Mouse (Mus musculus) CH12.LX (cell line): ENCODE data around the gene Grid1. TPM values are rescaled to one million over a fixed set of nuclear protein-coding genes. Genes with fewer than 3 reads are reported as not detected.

Source experiments
- DNase-seq: peaks from one replicate; pipeline ENCODE4 v3.0.0-alpha.2; 2013; ENCODE audit errors: extremely low read depth
- H3K27ac ChIP-seq: 2 replicates; pipeline ENCODE4 v1.5.1; 2012; ENCODE audit warnings: low read depth, mild to moderate bottlenecking, control low read depth, moderate library complexity; ENCODE audit not compliant: insufficient read depth
- H3K27me3 ChIP-seq: replicated peaks from 2 replicates; pipeline ENCODE3; 2012; ENCODE audit warnings: inconsistent platforms
- H3K36me3 ChIP-seq, 2 experiments: replicated peaks in 1 of 2; 2 replicates each; pipeline versions ENCODE3 to v1.6.1; 2012; ENCODE audit warnings: inconsistent platforms in 1 of 2, low read length in 1 of 2, mild to moderate bottlenecking in 1 of 2, mixed read lengths in 1 of 2, moderate library complexity in 1 of 2; ENCODE audit not compliant: control insufficient read depth in 1 of 2, insufficient read depth in 1 of 2
- H3K4me1 ChIP-seq, 2 experiments: 2 replicates each; pipeline ENCODE4 v1.6.1; 2012; ENCODE audit warnings: inconsistent platforms in 1 of 2, moderate library complexity in 1 of 2; ENCODE audit not compliant: insufficient read depth in 2 of 2, control insufficient read depth in 1 of 2
- H3K4me2 ChIP-seq: 2 replicates; pipeline ENCODE4 v1.6.1; 2012; ENCODE audit warnings: low read depth, mild to moderate bottlenecking, control low read depth; ENCODE audit not compliant: poor library complexity, insufficient read depth, severe bottlenecking
- H3K4me3 ChIP-seq, 3 experiments: fragments of 150-350 bp in 1 of 3; sonication (generic) in 1 of 3; replicated peaks in 1 of 3; 2 replicates each; pipeline versions ENCODE3 to v1.5.1; 2011 to 2012; ENCODE audit warnings: low read depth in 2 of 3, low read length in 2 of 3, mild to moderate bottlenecking in 2 of 3, moderate library complexity in 2 of 3, control low read depth in 1 of 3, improper control_type of control experiment in 1 of 3, inconsistent platforms in 1 of 3, mixed read lengths in 1 of 3; ENCODE audit not compliant: poor library complexity in 1 of 3
- H3K79me2 ChIP-seq: replicated peaks from 2 replicates; pipeline ENCODE4 v1.6.1; 2012; ENCODE audit warnings: mild to moderate bottlenecking, moderate library complexity; ENCODE audit not compliant: control insufficient read depth, poor library complexity, insufficient read depth, severe bottlenecking; ENCODE audit errors: extremely low read depth
- H3K9ac ChIP-seq: 2 replicates; pipeline ENCODE4 v1.6.1; 2012; ENCODE audit warnings: low read depth, mild to moderate bottlenecking, control low read depth, moderate library complexity; ENCODE audit not compliant: insufficient read depth
- H3K9me3 ChIP-seq: replicated peaks from 2 replicates; pipeline ENCODE3; 2012; ENCODE audit warnings: low read length, inconsistent platforms, mixed read lengths
- BHLHE40 ChIP-seq: IDR thresholded peaks from 2 replicates; pipeline ENCODE4 v1.6.1; 2011; ENCODE audit warnings: mild to moderate bottlenecking, low read depth, low read length, improper control_type of control experiment
- CTCF ChIP-seq, 2 experiments: IDR thresholded peaks in 1 of 2; conservative IDR thresholded peaks in 1 of 2; 2 replicates each; pipeline ENCODE4 v1.5.1; 2011 to 2012; ENCODE audit warnings: low read depth in 2 of 2, low read length in 2 of 2, improper control_type of control experiment in 1 of 2, inconsistent platforms in 1 of 2, mild to moderate bottlenecking in 1 of 2, moderate library complexity in 1 of 2
- ETS1 ChIP-seq: conservative IDR thresholded peaks from 2 replicates; pipeline ENCODE4 v1.6.1; 2012; ENCODE audit warnings: low read depth, mild to moderate bottlenecking, inconsistent platforms, low read length, improper control_type of control experiment, moderate library complexity
- HCFC1 ChIP-seq: IDR thresholded peaks from 2 replicates; pipeline ENCODE4 v1.6.1; 2012; ENCODE audit warnings: low read depth, mild to moderate bottlenecking, inconsistent platforms, low read length, improper control_type of control experiment
- IRF4 ChIP-seq: IDR thresholded peaks from 2 replicates; pipeline ENCODE4 v1.6.1; 2014; ENCODE audit warnings: low read depth, mild to moderate bottlenecking, inconsistent platforms, low read length, improper control_type of control experiment
- JUN ChIP-seq: IDR thresholded peaks from 2 replicates; pipeline ENCODE4 v1.6.1; 2011; ENCODE audit warnings: low read depth, mild to moderate bottlenecking, low read length, improper control_type of control experiment, moderate library complexity; ENCODE audit not compliant: insufficient read depth
- JUND ChIP-seq: conservative IDR thresholded peaks from 2 replicates; pipeline ENCODE4 v1.6.1; 2011; ENCODE audit warnings: low read depth, low read length, improper control_type of control experiment
- MAFK ChIP-seq: IDR thresholded peaks from 2 replicates; pipeline ENCODE4 v1.6.1; 2011; ENCODE audit warnings: low read length, improper control_type of control experiment; ENCODE audit not compliant: insufficient replicate concordance
- MAX ChIP-seq: IDR thresholded peaks from 2 replicates; pipeline ENCODE4 v1.6.1; 2011; ENCODE audit warnings: low read length, improper control_type of control experiment
- MXI1 ChIP-seq: IDR thresholded peaks from 2 replicates; pipeline ENCODE4 v1.6.1; 2011; ENCODE audit warnings: mild to moderate bottlenecking, low read depth, low read length, improper control_type of control experiment
- MYC ChIP-seq: IDR thresholded peaks from 2 replicates; pipeline ENCODE4 v1.6.1; 2011; ENCODE audit warnings: low read depth, mild to moderate bottlenecking, improper control_type of control experiment, low read length
- NELFE ChIP-seq: IDR thresholded peaks from 2 replicates; pipeline ENCODE4 v1.6.1; 2011; ENCODE audit warnings: low read depth, low read length, improper control_type of control experiment
- NRF1 ChIP-seq: IDR thresholded peaks from 2 replicates; pipeline ENCODE4 v1.6.1; 2014; ENCODE audit warnings: low read depth, mild to moderate bottlenecking, inconsistent platforms, low read length, improper control_type of control experiment, moderate library complexity
- POLR2AphosphoS2 ChIP-seq: IDR thresholded peaks from 2 replicates; pipeline ENCODE4 v1.6.1; 2011; ENCODE audit warnings: low read depth, low read length, improper control_type of control experiment
- RAD21 ChIP-seq: IDR thresholded peaks from 2 replicates; pipeline ENCODE4 v1.6.1; 2011; ENCODE audit warnings: low read depth, mild to moderate bottlenecking, low read length, improper control_type of control experiment, moderate library complexity
- RCOR1 ChIP-seq: conservative IDR thresholded peaks from 2 replicates; pipeline ENCODE4 v1.6.1; 2012; ENCODE audit warnings: low read depth, mild to moderate bottlenecking, inconsistent platforms, low read length, improper control_type of control experiment
- USF1 ChIP-seq: IDR thresholded peaks from 2 replicates; pipeline ENCODE4 v1.6.1; 2014; ENCODE audit warnings: low read depth, mild to moderate bottlenecking, inconsistent platforms, low read length, improper control_type of control experiment
- ZKSCAN1 ChIP-seq: IDR thresholded peaks from 2 replicates; pipeline ENCODE4 v1.6.1; 2012; ENCODE audit warnings: low read depth, inconsistent platforms, low read length, improper control_type of control experiment, borderline replicate concordance
- ZMIZ1 ChIP-seq: IDR thresholded peaks from 2 replicates; pipeline ENCODE4 v1.6.1; 2012; ENCODE audit warnings: low read depth, mild to moderate bottlenecking, inconsistent platforms, low read length, improper control_type of control experiment
- dilution Hi-C: fragments of 300-500 bp; cut with MboI; formaldehyde crosslinking; loops from 2 replicates; pipeline ENCODE4 v1.14.3; 2020; ENCODE audit warnings: low sequenced_read_pairs; ENCODE audit not compliant: extremely low pct_unique_long_range_greater_than_20kb, extremely low pct_ligation_motif_present
- in situ Hi-C: fragments of 300-500 bp; cut with MboI; formaldehyde crosslinking; loops from 3 replicates; pipeline ENCODE4 v1.14.3; 2019; ENCODE audit warnings: low sequenced_read_pairs, low pct_ligation_motif_present, low pct_unique_long_range_greater_than_20kb, mixed read lengths
- polyA plus RNA-seq: library from polyadenylated mRNA; unstranded; fragments of >175 nt; gene quantifications from 2 replicates; pipeline ENCODE4 v1.2.1, GENCODE M21; 2012; ENCODE audit warnings: low read depth; ENCODE audit not compliant: insufficient read length
- total RNA-seq, 2 experiments: library from RNA; depleted of rRNA; stranded (reverse); fragments of 300-350 nt in 1 of 2; fragments of >200 nt in 1 of 2; gene quantifications; 2 replicates each; pipeline ENCODE4 v1.2.3; 2012 to 2014

Gene Grid1
- total and polyA plus RNA-seq, 3 experiments: not detected

- Histone ChIP-seq H3K36me3 (no peaks in the 10 kb centered on the region), H3K27ac (no peak overlapping the region), H3K4me3 (no peak overlapping the region), H3K79me2 (no peaks in the 10 kb centered on the region), H3K4me1 (no peaks in the 10 kb centered on the region), H3K27me3 (peaks cover 50% of the 10 kb centered on the region), H3K4me2 (no peak overlapping the region), H3K9ac (no peak overlapping the region), H3K9me3 (no peaks in the 10 kb centered on the region)
- TF ChIP-seq NELFE (no peak), IRF4 (no peak), MXI1 (no peak), HCFC1 (no peak), JUND (no peak), RCOR1 (no peak), MAFK (no peak), POLR2AphosphoS2 (no peak), NRF1 (no peak), ETS1 (no peak), BHLHE40 (no peak)
- dilution Hi-C loops (no loop called here), in situ Hi-C loops (no loop called here)
- DNase-seq: no peak
These were observed 110.3 kb downstream of the Grid1 start for GRCm38 (mm10) chr14:34930040-34930719.

GRCm38 (mm10) chr14:34933197-34933596 lies 113.3 kb downstream of the Grid1 start:
- in situ Hi-C loops: no loop called here
- DNase-seq: no peak

More at GRCm38 (mm10) chr14:34933197-34933596, 113.3 kb downstream of the Grid1 start:
- no peaks in the 10 kb centered on the region for H3K79me2 ChIP-seq
- H3K4me2 ChIP-seq: no peak overlapping the region
- TF ChIP-seq JUN: no peak
- TF ChIP-seq ZKSCAN1: no peak
- no peak for TF ChIP-seq RAD21
- no peak for TF ChIP-seq HCFC1
- no peak for TF ChIP-seq NELFE
- no peak for TF ChIP-seq IRF4
- TF ChIP-seq MAFK: no peak
- TF ChIP-seq POLR2AphosphoS2: no peak
- no peak for TF ChIP-seq RCOR1
- TF ChIP-seq NRF1: no peak
- no peak for TF ChIP-seq CTCF (conservative IDR thresholded peaks at IDR 0.05 in 1 of 2, IDR thresholded peaks at IDR 0.05 in 1 of 2; ENCODE audit: low read depth in 2 of 2, low read length in 2 of 2)
- TF ChIP-seq MYC: no peak
- no peak for TF ChIP-seq ZMIZ1
- no peak for TF ChIP-seq USF1
- TF ChIP-seq MAX: no peak
- dilution Hi-C loops: no loop called here
- H3K27ac ChIP-seq: no peak overlapping the region
- H3K27me3 ChIP-seq: peaks cover 40% of the 10 kb centered on the region
- H3K9me3 ChIP-seq: no peaks in the 10 kb centered on the region
- H3K36me3 ChIP-seq: no peaks in the 10 kb centered on the region
- H3K9ac ChIP-seq: no peak overlapping the region
- H3K4me3 ChIP-seq: no peak overlapping the region
- no peaks in the 10 kb centered on the region for H3K4me1 ChIP-seq
